Mouse (Mus musculus) gastrocnemius, postnatal 10 days (tissue): ENCODE measurements around the gene Cdkl4. TPM values are rescaled to one million over a fixed set of nuclear protein-coding genes. Genes with fewer than 3 reads are reported as not detected.
"Not testable (repeated sequence)": the region's sequence is repeated elsewhere in the genome, so short reads cannot be mapped to it uniquely, and the experiment has no call there.

Experiments used
- DNase-seq: peaks from one replicate; pipeline ENCODE4 v3.0.0; 2021; ENCODE audit warnings: mixed read lengths
- long read RNA-seq, 2 experiments: library from polyadenylated mRNA; stranded (forward); transcript quantifications; one replicate each; pipeline ENCODE4 v2.0.0; 2021
- total RNA-seq, 2 experiments: library from RNA; stranded (reverse); gene quantifications; 2 replicates each; pipeline ENCODE4 v1.2.3; 2021

Cdkl4 gene
- total RNA-seq = under 1 TPM; 0.09 to 0.14 TPM
- long read RNA-seq, experiment 1 = 0 reads
- long read RNA-seq, experiment 2 = 0 reads

GRCm38 (mm10) chr17:80577639-80578038 is at the start of gene Cdkl4:
TSS of gene Cdkl4 (minus strand) at chr17:80577813.
- DNase-seq = no peak

- no peak for DNase-seq
Observed at GRCm38 (mm10) chr17:80624979-80625378, 47.4 kb upstream of the Cdkl4 start.

- no peak for DNase-seq
Observed at GRCm38 (mm10) chr17:80621691-80622090, 44.1 kb upstream of the Cdkl4 start.

GRCm38 (mm10) chr17:80620786-80621423 is 43.3 kb upstream of the Cdkl4 start:
- DNase-seq = peak; percentile 64

GRCm38 (mm10) chr17:80619556-80619955 is 41.9 kb upstream of the Cdkl4 start:
- no peak for DNase-seq

DNA sequence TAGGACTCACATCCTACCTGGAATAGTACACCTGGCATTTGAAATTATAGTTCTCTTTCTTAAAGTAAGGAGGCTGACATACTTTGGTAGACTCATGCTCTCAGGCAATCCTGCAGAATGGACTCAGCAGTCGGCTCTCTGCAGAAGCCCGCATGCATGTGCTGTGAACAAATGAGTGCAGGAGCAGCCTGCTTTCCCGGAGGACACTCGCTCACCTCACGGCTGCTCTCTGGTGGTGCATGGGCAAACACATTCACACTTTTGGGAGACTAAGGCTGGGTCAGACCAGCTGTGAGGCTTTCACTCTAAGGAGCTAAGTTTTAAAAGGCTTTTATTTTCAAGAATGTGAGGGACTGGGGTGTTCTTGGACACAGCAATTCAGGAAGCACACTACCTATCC is 41.3 kb upstream of the Cdkl4 start:
- DNase-seq = no peak

DNA sequence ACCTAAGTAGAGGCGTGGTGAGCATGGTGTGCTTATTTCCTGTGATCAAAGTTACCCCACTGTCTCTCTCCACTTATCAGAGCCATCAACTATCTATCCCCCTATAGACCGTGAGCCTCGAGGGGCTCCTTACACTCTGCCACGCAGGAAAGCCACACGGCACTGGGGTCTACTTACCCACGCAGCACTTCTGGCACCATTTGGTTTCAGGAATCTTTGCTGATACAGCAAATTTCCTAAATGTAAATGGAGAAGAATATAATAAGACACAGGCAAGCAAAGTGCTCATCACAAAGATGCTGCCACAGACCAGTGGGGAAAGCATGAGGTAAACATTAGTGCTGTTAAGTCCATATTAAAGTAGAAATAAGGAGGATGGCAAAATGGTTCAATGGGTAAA is 26.2 kb upstream of the Cdkl4 start:
- DNase-seq = no peak

- DNase-seq = no peak
Observed at GRCm38 (mm10) chr17:80603079-80603625, 25.5 kb upstream of the Cdkl4 start.

DNA sequence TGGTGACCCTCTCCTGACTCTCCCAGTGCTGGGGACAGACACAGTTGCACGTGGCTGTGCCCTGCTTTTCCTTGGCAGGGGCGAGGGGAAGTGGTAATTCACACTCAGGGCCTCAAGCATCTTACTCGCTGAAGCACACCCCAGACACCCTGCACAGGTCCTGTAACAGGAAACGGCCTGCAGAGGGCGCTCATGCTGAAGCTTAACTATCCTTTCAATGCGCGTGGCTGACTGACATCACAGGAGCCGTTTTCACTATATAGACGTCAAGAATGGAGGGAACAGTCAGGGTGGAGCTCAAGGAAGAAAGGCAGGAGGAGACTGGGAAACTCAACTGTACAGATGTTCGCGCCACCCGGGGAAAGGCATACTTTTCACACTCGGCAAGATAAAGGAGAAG is 23.8 kb upstream of the Cdkl4 start:
- peak; percentile 48 for DNase-seq

DNA sequence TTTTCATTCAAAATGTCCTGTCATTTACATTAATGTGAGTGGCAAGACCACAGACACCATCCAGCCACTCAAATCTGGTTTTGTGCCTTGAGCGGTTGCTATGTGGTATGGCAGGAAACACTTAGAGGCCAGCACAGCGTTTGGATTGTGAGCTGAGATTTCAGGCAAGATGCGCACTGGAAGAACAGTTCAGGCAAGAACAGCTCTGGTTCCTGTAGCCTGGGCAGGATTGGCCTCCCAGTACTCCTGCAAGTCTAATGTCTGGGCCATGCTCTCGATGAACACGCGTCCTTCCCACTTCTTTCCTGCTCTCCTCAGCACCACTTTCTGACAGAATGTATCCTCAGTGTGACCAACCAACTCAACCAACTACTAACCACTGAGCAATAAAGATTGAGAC is 5.4 kb upstream of the Cdkl4 start:
- no peak for DNase-seq

GRCm38 (mm10) chr17:80579901-80580300 is 2.3 kb upstream of the Cdkl4 start:
- no peak for DNase-seq

DNA sequence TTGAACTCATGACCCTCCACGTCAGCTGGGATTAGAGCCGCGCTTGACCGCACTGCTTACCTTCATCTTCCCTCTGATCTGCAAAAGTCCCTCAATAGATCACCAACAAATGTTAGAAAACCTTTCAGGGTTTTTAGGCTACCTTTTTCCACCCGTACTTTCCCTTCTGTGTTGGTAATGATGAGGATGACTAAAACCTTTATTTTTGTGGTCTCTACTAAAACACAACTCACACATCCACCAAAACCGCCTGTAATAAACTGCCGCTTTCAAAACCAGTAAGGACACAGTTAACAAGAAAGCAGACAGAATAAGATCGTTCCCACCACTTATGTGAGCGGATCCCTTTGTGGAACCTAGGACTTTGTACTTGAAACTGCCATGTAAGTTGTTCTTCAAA is 1.5 kb upstream of the Cdkl4 start:
- no peak for DNase-seq

DNA sequence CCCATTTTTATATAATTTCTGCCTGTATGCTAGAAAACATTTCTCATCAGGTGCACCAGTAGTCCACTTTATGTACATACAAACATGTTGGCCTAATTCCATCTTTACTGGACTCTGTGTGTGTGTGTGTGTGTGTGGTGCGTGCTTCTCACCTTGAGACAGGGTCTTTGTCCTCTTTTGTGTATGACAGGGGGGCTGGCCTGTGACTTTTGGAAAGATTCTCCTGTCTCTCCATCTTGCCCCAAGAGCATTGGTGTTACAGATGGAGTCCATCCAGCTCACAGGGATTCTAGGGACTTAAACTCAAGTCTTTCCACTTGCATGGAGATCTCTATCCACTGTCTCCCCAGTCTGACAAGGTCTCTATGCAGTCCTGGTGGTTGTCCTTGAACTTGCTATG is 428 bp upstream of the Cdkl4 start:
- no peak for DNase-seq

DNA sequence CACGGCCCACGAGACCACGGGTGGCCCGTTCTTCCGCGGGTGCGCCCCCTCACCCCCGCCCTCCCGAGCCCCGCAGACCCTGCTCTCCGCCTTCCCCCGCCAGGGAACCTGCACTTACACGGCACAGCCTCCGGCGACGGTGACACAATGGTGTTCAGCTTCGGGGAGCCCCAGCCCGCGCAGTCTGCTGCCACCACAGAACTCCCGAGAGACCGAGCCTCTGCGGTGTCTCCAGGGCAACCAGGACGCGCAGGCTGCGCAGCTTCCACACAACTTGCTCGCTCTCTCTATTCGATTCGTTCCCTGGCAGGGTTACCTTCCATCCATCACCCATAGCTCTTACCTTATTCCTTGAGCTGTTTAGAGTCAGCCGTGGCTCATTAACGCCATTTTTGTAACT is 399 bp downstream of the Cdkl4 start:
- DNase-seq = peak; percentile 30

DNA sequence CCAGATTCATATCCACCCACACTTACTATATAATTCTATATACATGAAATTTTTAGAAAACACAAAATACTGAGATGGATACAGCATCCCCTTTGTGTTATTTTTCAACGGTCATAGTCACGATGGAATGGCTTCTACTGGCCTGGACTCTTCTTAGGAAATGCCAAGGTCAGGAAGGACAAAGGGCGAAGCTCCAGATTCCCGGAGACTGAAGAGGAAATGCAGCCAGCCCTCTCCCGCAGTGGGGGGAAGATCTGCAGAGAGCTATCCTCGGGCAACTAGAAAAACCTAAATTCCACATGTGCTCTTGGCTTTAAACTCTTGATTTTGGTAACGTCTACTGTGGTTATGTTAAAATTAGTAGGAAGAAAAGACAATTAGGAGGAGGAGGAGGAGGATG is 2.6 kb downstream of the Cdkl4 start:
- no peak for DNase-seq

GRCm38 (mm10) chr17:80574471-80574965 is 3.1 kb downstream of the Cdkl4 start:
- DNase-seq = no peak

DNA sequence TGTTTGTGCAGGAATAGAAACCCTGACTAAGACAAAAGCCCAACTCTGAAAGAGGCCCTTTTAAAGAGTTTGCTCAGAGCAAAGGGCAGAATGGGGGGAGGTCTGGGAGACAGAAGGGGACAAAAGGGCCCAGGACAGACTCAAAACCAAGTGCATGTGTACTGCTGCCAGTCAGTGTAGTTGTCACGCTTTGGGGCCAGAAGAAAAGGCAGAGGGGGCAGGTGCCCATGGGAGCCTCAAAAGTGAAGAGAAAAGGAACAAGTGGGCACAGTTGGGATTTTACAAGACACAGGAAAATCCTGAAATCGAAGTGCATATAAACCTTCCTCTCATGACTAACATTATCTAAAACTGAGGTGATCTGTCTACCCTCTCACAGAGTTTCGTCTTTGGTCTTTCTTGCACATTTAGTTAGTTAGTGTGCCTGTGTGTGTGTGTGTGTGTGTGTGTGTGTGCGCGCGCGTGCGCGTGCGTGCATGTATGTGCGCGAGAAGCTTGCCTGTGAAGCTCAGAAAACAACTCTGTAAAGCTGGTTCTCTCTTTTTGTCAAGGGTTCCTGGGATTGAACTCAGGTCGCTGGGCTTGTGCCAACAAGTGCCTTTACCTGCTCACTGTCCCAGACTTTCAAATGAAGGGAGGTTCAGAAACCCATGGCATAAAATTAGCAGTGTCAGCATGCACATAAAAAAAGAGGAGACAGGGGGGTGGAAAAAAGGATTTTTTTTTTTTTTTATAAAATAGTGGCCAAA is 5.3 kb downstream of the Cdkl4 start:
- no peak for DNase-seq

DNA sequence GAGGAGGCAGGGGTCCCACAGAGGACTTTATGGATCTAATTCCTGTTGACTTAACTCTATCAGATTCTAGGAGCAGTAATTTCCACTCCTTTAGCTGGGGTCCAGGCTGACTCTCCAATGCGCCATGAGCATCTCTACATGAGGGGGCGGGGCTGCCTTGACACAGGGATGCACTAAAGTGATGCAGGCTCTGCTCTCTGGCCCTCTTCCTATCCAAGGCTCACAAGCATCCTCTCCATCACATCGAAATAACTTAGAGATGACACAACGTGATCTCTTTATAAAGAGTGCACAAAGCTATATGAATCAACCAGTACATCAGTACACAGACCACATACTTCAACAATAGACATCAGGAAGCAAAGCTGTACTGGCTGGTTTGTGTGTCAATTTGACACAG is 6.2 kb downstream of the Cdkl4 start:
- DNase-seq = no peak

DNA sequence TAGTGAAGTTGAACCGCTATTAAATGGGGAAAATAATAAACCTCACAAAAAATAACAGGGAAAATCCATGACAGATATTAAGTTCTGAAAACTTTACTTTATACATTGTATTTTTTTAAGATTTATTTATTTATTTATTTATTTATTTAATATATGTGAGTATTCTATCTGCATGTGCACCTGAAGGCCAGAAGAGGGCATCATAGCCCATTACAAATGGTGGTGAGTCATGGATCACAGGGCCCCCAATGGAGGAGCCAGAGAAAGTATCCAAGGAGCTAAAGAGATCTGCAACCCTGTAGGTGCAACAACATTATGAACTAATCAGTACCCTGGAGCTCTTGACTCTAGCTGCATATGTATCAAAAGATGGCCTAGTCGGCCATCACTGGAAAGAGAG is 7.9 kb downstream of the Cdkl4 start:
- DNase-seq = not testable (repeated sequence)

DNA sequence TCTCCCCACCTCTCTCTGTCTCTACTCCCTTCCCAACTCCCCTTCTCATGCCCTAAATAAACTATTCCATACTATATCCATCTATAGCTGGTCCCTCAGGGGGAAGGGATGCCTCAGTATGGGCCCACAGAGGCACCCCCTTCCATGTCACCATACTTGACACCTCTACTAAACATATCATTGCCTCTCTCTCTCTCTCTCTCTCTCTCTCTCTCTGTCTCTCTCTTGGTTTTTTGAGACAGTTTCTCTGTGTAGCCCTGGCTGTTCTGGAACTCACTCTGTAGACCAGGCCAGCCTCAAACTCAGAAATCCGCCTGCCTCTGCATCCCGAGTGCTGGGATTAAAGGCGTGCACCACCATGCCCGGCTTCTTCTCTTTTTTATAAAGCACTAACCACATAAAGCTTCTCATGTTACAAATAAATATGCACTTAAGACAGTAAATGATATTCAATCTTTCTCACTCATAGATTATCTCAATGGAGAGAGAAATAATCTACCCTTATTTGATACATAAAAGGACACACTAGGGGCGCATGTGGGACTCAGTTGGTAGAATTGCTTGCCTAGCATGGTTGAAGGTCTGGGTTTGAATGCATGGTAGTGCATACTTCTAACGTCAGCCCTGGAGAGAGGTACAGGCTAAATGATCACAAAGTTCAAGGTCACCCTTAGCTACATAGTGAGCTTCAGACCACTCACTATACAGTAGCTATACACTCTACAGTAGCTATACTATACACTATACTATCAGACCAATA is 8.6 kb downstream of the Cdkl4 start:
- no peak for DNase-seq

- no peak for DNase-seq
Observed at GRCm38 (mm10) chr17:80568441-80568840, 9.2 kb downstream of the Cdkl4 start.

DNA sequence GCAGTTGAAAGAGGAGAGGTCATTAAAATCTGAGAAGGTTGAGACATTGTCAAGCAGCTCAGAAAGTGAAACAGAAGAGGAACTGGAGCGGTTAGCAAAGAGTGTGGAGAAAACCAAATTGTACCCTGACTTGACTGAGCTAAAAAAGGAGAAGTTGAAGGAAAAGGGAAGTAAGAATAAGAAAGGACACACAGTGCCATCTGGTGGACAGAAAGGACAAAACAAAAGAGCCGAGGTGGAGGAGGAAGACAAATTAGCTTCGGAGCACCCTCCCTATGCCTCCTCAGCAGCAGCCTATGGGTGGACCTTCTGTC is 13.0 kb downstream of the Cdkl4 start:
- no peak for DNase-seq
